In genomic region chr17:86144537-86145078, GRCm38 (mm10) we compare ENCODE assay signal across 8 mouse cellular contexts. TPM values are rescaled to one million over a fixed set of nuclear protein-coding genes. Genes with fewer than 3 reads are reported as not detected.
DNase-seq lines count a peak whose midpoint lies in the region; ATAC-seq and TF ChIP-seq lines count a peak whose summit lies in the region.

No protein-coding gene starts in this region.

- peak overlapping the region; percentile 71 for H3K9ac ChIP-seq in heart, embryonic 15.5 days
- H3K9ac ChIP-seq in embryonic facial prominence, embryonic 11.5 days (replicated peaks; ENCODE audit: low read length): peak overlapping the region; percentile 82

- ATAC-seq in heart, embryonic 15.5 days (replicated peaks; ENCODE audit: insufficient number of reproducible peaks, insufficient read depth, low FRiP score, low read depth): peak; percentile 69
- ATAC-seq in G1E (ENCODE audit: extremely low read depth, insufficient number of reproducible peaks, low FRiP score, poor library complexity, severe bottlenecking): peak; percentile 58
- ATAC-seq in embryonic facial prominence, embryonic 11.5 days (replicated peaks; ENCODE audit: insufficient number of reproducible peaks, low FRiP score, low TSS enrichment, low read depth): peak; percentile 81
- peak; percentile 64 for ATAC-seq in inflammation-experienced regulatory T-cells, adult 6 months

- peak overlapping the region; percentile 86 for H3K4me3 ChIP-seq in heart, embryonic 15.5 days
- peak overlapping the region; percentile 87 for H3K4me3 ChIP-seq in G1E (ENCODE audit: low read depth, low read length)
- peak overlapping the region; percentile 74 for H3K4me3 ChIP-seq in embryonic facial prominence, embryonic 11.5 days (ENCODE audit: low read depth, low read length)

- H3K27me3 ChIP-seq in heart, embryonic 15.5 days: no peaks in the 10 kb centered on the region
- H3K27me3 ChIP-seq in G1E (ENCODE audit: insufficient read depth, low read length): peaks cover 14% of the 10 kb centered on the region
- no peaks in the 10 kb centered on the region for H3K27me3 ChIP-seq in embryonic facial prominence, embryonic 11.5 days (ENCODE audit: control insufficient read depth, insufficient read depth, low read length)

- H3K36me3 ChIP-seq in heart, embryonic 15.5 days: no peaks in the 10 kb centered on the region
- H3K36me3 ChIP-seq in G1E (replicated peaks): peaks cover 29% of the 10 kb centered on the region
- H3K36me3 ChIP-seq in embryonic facial prominence, embryonic 11.5 days (replicated peaks; ENCODE audit: control insufficient read depth, insufficient read depth, low read depth, low read length): no peaks in the 10 kb centered on the region

- peak overlapping the region; percentile 49 for H3K27ac ChIP-seq in heart, embryonic 15.5 days
- H3K27ac ChIP-seq in embryonic facial prominence, embryonic 11.5 days (replicated peaks; ENCODE audit: low read depth, low read length): no peak overlapping the region

- H3K4me1 ChIP-seq in heart, embryonic 15.5 days (replicated peaks): peaks cover 15% of the 10 kb centered on the region
- peaks cover 21% of the 10 kb centered on the region for H3K4me1 ChIP-seq in G1E (ENCODE audit: insufficient read depth, low read depth, low read length)
- H3K4me1 ChIP-seq in embryonic facial prominence, embryonic 11.5 days (ENCODE audit: control insufficient read depth, insufficient read depth, low read length): no peaks in the 10 kb centered on the region

- DNase-seq in heart, postnatal 4 days: no peak
- DNase-seq in G1E (ENCODE audit: low spot score): peak; percentile 11
- no peak for DNase-seq in embryonic facial prominence, embryonic 11.5 days (ENCODE audit: low spot score)
- peak; percentile 18 for DNase-seq in mesoderm, embryonic 11.5 days (ENCODE audit: low read depth, low spot score)
- no peak for DNase-seq in layer of hippocampus, postnatal 36 days
- DNase-seq in cerebellum, postnatal 14 days: no peak

- peak overlapping the region; percentile 93 for H3K4me2 ChIP-seq in heart, embryonic 15.5 days
- peak overlapping the region; percentile 87 for H3K4me2 ChIP-seq in embryonic facial prominence, embryonic 11.5 days (ENCODE audit: low read depth, low read length)

- under 1% methylated on average over 33 of the region's 33 CpGs for WGBS in heart, embryonic 15.5 days
- WGBS in embryonic facial prominence, embryonic 11.5 days: under 1% methylated on average over 33 of the region's 33 CpGs

- no peak for TF ChIP-seq CTCF in G1E (IDR thresholded peaks at IDR 0.05; ENCODE audit: low read depth, low read length)

- H3K9me3 ChIP-seq in heart, embryonic 15.5 days (replicated peaks): no peaks in the 10 kb centered on the region
- H3K9me3 ChIP-seq in G1E (replicated peaks): no peaks in the 10 kb centered on the region
- no peaks in the 10 kb centered on the region for H3K9me3 ChIP-seq in embryonic facial prominence, embryonic 11.5 days (replicated peaks; ENCODE audit: control insufficient read depth, low read length)

RNA-seq across cellular contexts. Expression of gene Srbd1, which starts 0.4 kb away (rescaled TPM):
- polyA plus RNA-seq in heart, embryonic 15.5 days (2015; fragmentation: Nextera tagmentation; extraction: Ambion mirVana): 9.5 and 11.6 TPM in 2 replicates
- 10 to 100 TPM; 19.5 to 19.9 TPM for total RNA-seq in heart, postnatal 4 days (2021)
- total RNA-seq in G1E (2014; fragmentation: Nextera tagmentation): 33.3 and 36.1 TPM in 2 replicates
- total RNA-seq in G1E (2017): 26.6 and 28.3 TPM in 2 replicates
- polyA plus RNA-seq in G1E (2012): 6.2 and 8.9 TPM in 2 replicates
- 12.3 and 12.6 TPM in 2 replicates for polyA plus RNA-seq in embryonic facial prominence, embryonic 11.5 days (2014; fragmentation: Nextera tagmentation; extraction: Ambion mirVana)
- 10 to 100 TPM; 11.2 to 13.0 (median 11.3) TPM for polyA plus RNA-seq in inflammation-experienced regulatory T-cells, adult 6 months (2017; shearing (Covaris generic))
- 10 to 100 TPM; 16.2 to 16.6 TPM for total RNA-seq in layer of hippocampus, postnatal 36 days (2021)

RNA-seq across cellular contexts. Expression of gene Prkce, which starts 23.0 kb away (rescaled TPM):
- 8.5 and 9.6 TPM in 2 replicates for polyA plus RNA-seq in heart, embryonic 15.5 days (2015; fragmentation: Nextera tagmentation; extraction: Ambion mirVana)
- total RNA-seq in heart, postnatal 4 days (2021): 10 to 100 TPM; 33.8 to 35.5 TPM
- total RNA-seq in G1E (2014; fragmentation: Nextera tagmentation) (5.1 and 6.1 TPM in 2 replicates), G1E (2017) (2.5 and 2.7 TPM in 2 replicates)
- 2.0 and 2.2 TPM in 2 replicates for polyA plus RNA-seq in G1E (2012)
- polyA plus RNA-seq in embryonic facial prominence, embryonic 11.5 days (2014; fragmentation: Nextera tagmentation; extraction: Ambion mirVana): 6.1 and 6.7 TPM in 2 replicates
- polyA plus RNA-seq in inflammation-experienced regulatory T-cells, adult 6 months (2017; shearing (Covaris generic)): 1 to 10 TPM; 2.8 to 6.4 (median 5.2) TPM
- 100 to 1,000 TPM; 416 to 425 TPM for total RNA-seq in layer of hippocampus, postnatal 36 days (2021)

Comparison
In these comparisons a context has a peak if more than half of its experiments do, and no peak if none do; other contexts are left out.
1. DNase-seq: peak in G1E (single experiment) and mesoderm, embryonic 11.5 days (single experiment); none in heart, postnatal 4 days (single experiment), embryonic facial prominence, embryonic 11.5 days (single experiment), layer of hippocampus, postnatal 36 days (0 of 2) and cerebellum, postnatal 14 days (0 of 2).
2. Peak in every context shown above with its lines, with median percentiles within 50 percentile points of each other: ATAC-seq and H3K4me3 ChIP-seq.